Mouse (Mus musculus) heart, postnatal 0 days (tissue): ENCODE measurements around the gene Usp12. TPM values are rescaled to one million over a fixed set of nuclear protein-coding genes. Genes with fewer than 3 reads are reported as not detected.

Experiments used
- ATAC-seq: fragments of 200-750 bp; cut with Nextera tagmentation; 2 replicates; pipeline ENCODE4 v1.8.0; 2017; ENCODE audit warnings: low read depth, moderate number of reproducible peaks, moderate library complexity; ENCODE audit not compliant: insufficient read depth
- DNase-seq: peaks from one replicate; pipeline ENCODE4 v3.0.0-alpha.2; 2016; ENCODE audit warnings: low spot score
- H3K27ac ChIP-seq: fragments of 300-500 bp; sonication (generic); 2 replicates; pipeline ENCODE4 v1.5.1; 2014; ENCODE audit warnings: low read depth, mild to moderate bottlenecking
- H3K27me3 ChIP-seq: fragments of 300-500 bp; sonication (generic); 2 replicates; pipeline ENCODE4 v1.6.1; 2014; ENCODE audit warnings: low read length, mixed read lengths; ENCODE audit not compliant: control insufficient read depth, insufficient read depth
- H3K36me3 ChIP-seq: fragments of 300-500 bp; sonication (generic); replicated peaks from 2 replicates; pipeline ENCODE4 v1.6.1; 2014; ENCODE audit warnings: low read length, mixed read lengths; ENCODE audit not compliant: control insufficient read depth, insufficient read depth
- H3K4me1 ChIP-seq: fragments of 300-500 bp; sonication (generic); 2 replicates; pipeline ENCODE4 v1.6.1; 2014; ENCODE audit warnings: antibody characterized with exemption; ENCODE audit not compliant: control insufficient read depth, insufficient read depth
- H3K4me2 ChIP-seq: fragments of 300-500 bp; sonication (generic); 2 replicates; pipeline ENCODE4 v1.6.1; 2014; ENCODE audit warnings: low read depth, mild to moderate bottlenecking, low read length, moderate library complexity
- H3K4me3 ChIP-seq: fragments of 300-500 bp; sonication (generic); 2 replicates; pipeline ENCODE4 v1.5.1; 2014; ENCODE audit warnings: low read depth, low read length
- H3K9ac ChIP-seq: fragments of 300-500 bp; sonication (generic); replicated peaks from 2 replicates; pipeline ENCODE4 v1.6.1; 2014; ENCODE audit warnings: low read depth, low read length, mixed read lengths
- H3K9me3 ChIP-seq: fragments of 300-500 bp; sonication (generic); replicated peaks from 2 replicates; pipeline ENCODE4 v1.6.1; 2016; ENCODE audit warnings: low read length; ENCODE audit not compliant: control insufficient read depth
- CTCF ChIP-seq: IDR thresholded peaks from 2 replicates; pipeline ENCODE4 v1.5.1; 2016; ENCODE audit warnings: antibody characterized with exemption, control low read depth, low read depth
- EP300 ChIP-seq: IDR thresholded peaks from 2 replicates; pipeline ENCODE4 v1.6.1; 2016; ENCODE audit warnings: antibody characterized with exemption, low read depth
- WGBS: fragments of 180-500 bp; shearing (Covaris S2); extraction: QIAGEN DNeasy Blood & Tissue Kit; methylation state at CpG from one replicate; pipeline ENCODE4 v1.1.7; 2014; 5-methylcytosine and 5-hydroxymethylcytosine counted together
- polyA plus RNA-seq: library from polyadenylated mRNA; unstranded; fragments of >200 nt; fragmentation: Nextera tagmentation; extraction: Ambion mirVana; gene quantifications from 2 replicates; pipeline ENCODE4 v1.2.1, GENCODE M21; 2015
- total RNA-seq: library from RNA; depleted of rRNA; stranded (reverse); fragments of >200 nt; gene quantifications from 2 replicates; pipeline ENCODE4 v1.2.3, GENCODE M21; 2014; ENCODE audit warnings: low replicate concordance

The Usp12 gene
- total and polyA plus RNA-seq, 2 experiments from 2014 or later = 6.1 to 6.7 TPM

DNA sequence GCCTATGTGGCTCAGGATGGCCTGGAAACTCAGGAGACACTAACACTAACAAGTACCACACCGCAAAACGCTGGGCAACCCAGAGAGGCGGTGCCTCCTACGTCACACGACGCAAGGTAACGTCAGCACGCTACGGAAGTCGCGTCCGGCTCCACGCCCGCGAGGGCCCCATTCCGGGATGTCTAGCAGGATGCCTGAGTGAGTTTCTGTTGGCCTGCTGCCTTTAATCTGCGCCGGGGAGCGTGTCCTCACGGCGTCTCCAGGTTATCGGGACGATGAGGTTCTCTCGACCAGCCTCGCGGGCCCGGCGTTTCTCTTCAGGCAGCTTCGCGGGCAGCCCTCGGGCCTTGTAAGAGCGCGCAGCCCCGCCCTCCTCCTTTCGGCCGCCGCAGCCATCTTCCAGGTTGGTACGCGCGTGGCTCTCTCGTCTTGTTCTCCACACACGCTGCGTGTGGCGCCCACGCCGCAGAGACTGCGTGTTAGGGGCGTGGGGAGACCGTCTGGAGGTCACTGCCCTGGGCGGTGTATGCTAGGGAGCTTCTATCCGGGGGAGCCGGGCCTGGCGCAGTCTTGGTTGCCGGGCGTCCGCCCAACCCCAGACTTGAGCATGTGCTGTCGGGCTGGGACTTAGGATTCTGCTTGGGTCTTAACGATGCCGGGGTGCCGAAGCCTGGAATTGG, 38.1 kb upstream of the Usp12 start, which contains the start of gene Rpl21:
TSS of gene Rpl21 (plus strand) at position 122 of the 680 bp plus-strand sequence.
- peak within 1 kb of the TSS; percentile 94 for H3K4me3 ChIP-seq
- under 1% methylated on average over 60 of the region's 60 CpGs for WGBS
- DNase-seq = peak; percentile 88
- peak within 1 kb of the TSS; percentile 90 for H3K9ac ChIP-seq
- peaks cover 9% of the 10 kb centered on the region; the same call in 1 of the 2 replicates for H3K4me1 ChIP-seq
- H3K4me2 ChIP-seq = peak within 1 kb of the TSS; percentile 89
- peak; percentile 99 for ATAC-seq
- H3K27me3 ChIP-seq = no peaks in the 10 kb centered on the region
- H3K27ac ChIP-seq = peak within 1 kb of the TSS; percentile 92
- TF ChIP-seq EP300 (peak; percentile 99), CTCF (no peak)
- H3K36me3 ChIP-seq = peaks cover 37% of the 10 kb centered on the region
- H3K9me3 ChIP-seq = no peaks in the 10 kb centered on the region

- Histone ChIP-seq H3K27ac (peak overlapping the region; percentile 92), H3K36me3 (peaks cover 32% of the 10 kb centered on the region), H3K9ac (peak overlapping the region; percentile 90), H3K27me3 (no peaks in the 10 kb centered on the region), H3K4me1 (peaks cover 9% of the 10 kb centered on the region; the same call in 1 of the 2 replicates), H3K9me3 (no peaks in the 10 kb centered on the region), H3K4me3 (peak overlapping the region; percentile 94), H3K4me2 (peak overlapping the region; percentile 89)
- ATAC-seq (no peak), DNase-seq (no peak)
- whole genome bisulfite sequencing = 38% methylated on average over 7 of the region's 7 CpGs
- TF ChIP-seq EP300 (no peak), CTCF (no peak)
Observed at GRCm38 (mm10) chr5:146832435-146832768, 37.6 kb upstream of the Usp12 start.

DNA sequence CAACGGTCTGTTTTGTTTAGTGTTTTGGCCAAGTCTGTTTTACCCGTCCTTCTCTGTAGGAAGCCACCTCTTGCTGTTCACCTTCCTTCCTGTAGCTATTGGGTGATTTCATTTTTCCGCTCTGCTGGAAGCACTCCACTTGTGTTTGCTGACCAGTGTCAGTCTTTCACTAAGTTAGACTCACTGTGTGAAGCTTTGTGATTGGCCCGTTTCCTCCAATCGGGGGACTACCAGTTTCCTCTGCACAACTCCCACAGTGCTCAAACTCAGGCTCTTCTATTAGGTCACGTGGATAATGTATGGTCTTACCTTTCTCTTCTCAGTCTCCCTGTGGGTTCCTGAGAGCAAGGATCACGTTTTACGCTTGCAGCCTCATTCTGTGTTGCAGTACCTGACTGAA, 34.7 kb upstream of the Usp12 start:
- H3K36me3 ChIP-seq = peaks cover 4% of the 10 kb centered on the region
- no peak for ATAC-seq
- peaks cover 9% of the 10 kb centered on the region; the same call in 1 of the 2 replicates for H3K4me1 ChIP-seq
- no peaks in the 10 kb centered on the region for H3K9me3 ChIP-seq
- WGBS = 36% methylated on average over 8 of the region's 8 CpGs
- no peak for DNase-seq
- no peak for TF ChIP-seq CTCF
- TF ChIP-seq EP300 = no peak
- H3K9ac ChIP-seq = no peak overlapping the region
- H3K27me3 ChIP-seq = no peaks in the 10 kb centered on the region
- peak overlapping the region; percentile 20; the same call in 1 of the 2 replicates for H3K4me2 ChIP-seq
- H3K27ac ChIP-seq = no peak overlapping the region
- no peak overlapping the region for H3K4me3 ChIP-seq

DNA sequence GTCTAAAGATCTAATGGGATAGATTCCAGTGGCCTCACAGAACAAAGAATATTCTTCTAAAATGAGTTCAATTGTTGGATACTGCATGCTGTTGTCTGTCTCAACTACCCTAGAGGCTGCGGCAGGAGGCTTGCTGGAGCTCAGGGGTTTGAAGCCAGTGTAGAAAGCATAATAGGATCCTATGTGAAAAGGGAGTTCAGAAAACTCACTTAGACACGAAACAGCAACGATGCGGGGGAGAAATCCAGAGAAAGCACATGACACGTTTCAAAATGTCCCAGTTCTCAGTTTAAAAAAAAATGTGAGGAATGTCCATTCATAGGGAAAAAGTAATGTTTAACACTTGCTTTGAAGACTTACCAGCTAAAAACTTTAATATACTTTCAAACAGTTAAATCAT, 28.2 kb upstream of the Usp12 start:
- WGBS = 77% methylated on average over 5 of the region's 5 CpGs
- Histone ChIP-seq H3K4me1 (no peaks in the 10 kb centered on the region; the same call in 1 of the 2 replicates), H3K9me3 (no peaks in the 10 kb centered on the region), H3K4me3 (no peak overlapping the region), H3K9ac (no peak overlapping the region), H3K4me2 (no peak overlapping the region), H3K27ac (no peak overlapping the region), H3K27me3 (no peaks in the 10 kb centered on the region), H3K36me3 (no peaks in the 10 kb centered on the region)
- TF ChIP-seq EP300 = no peak
- ATAC-seq (no peak), DNase-seq (no peak)

- DNase-seq (no peak), ATAC-seq (no peak)
- WGBS = 73% methylated on average over 8 of the region's 8 CpGs
- H3K27me3 ChIP-seq = no peaks in the 10 kb centered on the region
- no peaks in the 10 kb centered on the region for H3K36me3 ChIP-seq
- no peak overlapping the region for H3K4me3 ChIP-seq
- no peak for TF ChIP-seq CTCF
- TF ChIP-seq EP300 = no peak
- no peak overlapping the region for H3K27ac ChIP-seq
- no peak overlapping the region for H3K9ac ChIP-seq
- H3K4me2 ChIP-seq = no peak overlapping the region
- H3K9me3 ChIP-seq = no peaks in the 10 kb centered on the region
- H3K4me1 ChIP-seq = no peaks in the 10 kb centered on the region
Observed at GRCm38 (mm10) chr5:146818906-146819623, 24.3 kb upstream of the Usp12 start.
